Mouse (Mus musculus) testis, adult 2 months (tissue): ENCODE measurements around the gene Mmachc. TPM values are rescaled to one million over a fixed set of nuclear protein-coding genes. Genes with fewer than 3 reads are reported as not detected.

Experiments
- H3K27ac ChIP-seq: fragments of 200-500 bp; 2 replicates; pipeline ENCODE4 v1.5.1; 2012; ENCODE audit warnings: low read depth, low read length; ENCODE audit not compliant: control insufficient read depth, insufficient read depth
- H3K27me3 ChIP-seq: fragments of 200-500 bp; 2 replicates; pipeline ENCODE4 v1.6.1; 2012; ENCODE audit warnings: mild to moderate bottlenecking, low read length, moderate library complexity; ENCODE audit not compliant: control insufficient read depth, insufficient read depth
- H3K36me3 ChIP-seq: fragments of 200-500 bp; 2 replicates; pipeline ENCODE4 v1.6.1; 2012; ENCODE audit warnings: mild to moderate bottlenecking, low read length; ENCODE audit not compliant: control insufficient read depth, insufficient read depth
- H3K4me1 ChIP-seq: fragments of 200-500 bp; 2 replicates; pipeline ENCODE4 v1.6.1; 2012; ENCODE audit warnings: low read length; ENCODE audit not compliant: control insufficient read depth, insufficient read depth
- H3K4me3 ChIP-seq: fragments of 200-500 bp; 2 replicates; pipeline ENCODE4 v1.5.1; 2012; ENCODE audit warnings: low read depth, mild to moderate bottlenecking, low read length, moderate library complexity, mixed read lengths; ENCODE audit not compliant: control insufficient read depth
- CTCF ChIP-seq: fragments of 200-500 bp; IDR thresholded peaks from 2 replicates; pipeline ENCODE4 v1.5.1; 2012; ENCODE audit warnings: low read depth, mild to moderate bottlenecking, inconsistent platforms, low read length, moderate library complexity; ENCODE audit not compliant: control insufficient read depth, insufficient read depth, insufficient replicate concordance
- POLR2A ChIP-seq: fragments of 200-500 bp; IDR thresholded peaks from 2 replicates; pipeline ENCODE4 v1.6.1; 2012; ENCODE audit warnings: low read depth, mild to moderate bottlenecking, inconsistent platforms, low read length, moderate library complexity; ENCODE audit not compliant: control insufficient read depth
- polyA plus RNA-seq: library from polyadenylated mRNA; depleted of rRNA; stranded (reverse); fragments of >200 nt; gene quantifications from 2 replicates; pipeline ENCODE4 v1.2.3, GENCODE M21; 2012; rRNA removed

Gene Mmachc
- polyA plus RNA-seq, 1 experiment = 26.8 TPM

GRCm38 (mm10) chr4:116659474-116659873 lies 48.7 kb downstream of the Mmachc start:
- no peak overlapping the region for H3K4me3 ChIP-seq
- H3K36me3 ChIP-seq = no peaks in the 10 kb centered on the region
- no peak for TF ChIP-seq CTCF
- TF ChIP-seq POLR2A = no peak
- no peak overlapping the region for H3K27ac ChIP-seq
- no peaks in the 10 kb centered on the region; the same call in 1 of the 2 replicates for H3K4me1 ChIP-seq
- no peaks in the 10 kb centered on the region for H3K27me3 ChIP-seq

GRCm38 (mm10) chr4:116657971-116658370 lies 50.2 kb downstream of the Mmachc start:
- Histone ChIP-seq H3K36me3 (no peaks in the 10 kb centered on the region), H3K4me3 (peak overlapping the region; percentile 57), H3K4me1 (no peaks in the 10 kb centered on the region; the same call in 1 of the 2 replicates), H3K27me3 (no peaks in the 10 kb centered on the region), H3K27ac (no peak overlapping the region)
- TF ChIP-seq POLR2A (no peak), CTCF (no peak)

GRCm38 (mm10) chr4:116655658-116656057 lies 52.5 kb downstream of the Mmachc start:
- Histone ChIP-seq H3K36me3 (no peaks in the 10 kb centered on the region), H3K27ac (no peak overlapping the region), H3K4me1 (peaks cover 5% of the 10 kb centered on the region), H3K27me3 (no peaks in the 10 kb centered on the region), H3K4me3 (no peak overlapping the region)
- TF ChIP-seq CTCF (no peak), POLR2A (no peak)

GRCm38 (mm10) chr4:116655100-116655499 lies 53.1 kb downstream of the Mmachc start:
- no peaks in the 10 kb centered on the region for H3K36me3 ChIP-seq
- no peak overlapping the region for H3K27ac ChIP-seq
- H3K27me3 ChIP-seq = no peaks in the 10 kb centered on the region
- TF ChIP-seq CTCF (no peak), POLR2A (no peak)
- peaks cover 5% of the 10 kb centered on the region for H3K4me1 ChIP-seq
- no peak overlapping the region for H3K4me3 ChIP-seq

GRCm38 (mm10) chr4:116653228-116653627 lies 55.0 kb downstream of the Mmachc start:
- TF ChIP-seq CTCF (no peak), POLR2A (no peak)
- Histone ChIP-seq H3K27me3 (no peaks in the 10 kb centered on the region), H3K27ac (peak overlapping the region; percentile 17), H3K36me3 (no peaks in the 10 kb centered on the region), H3K4me1 (peaks cover 5% of the 10 kb centered on the region), H3K4me3 (no peak overlapping the region)

Other genes starting within 250 kb of the Mmachc start
- gene Mast2, start 244.2 kb downstream of the Mmachc start, polyA plus RNA-seq = 102 and 107 TPM in 2 replicates
- 6.6 and 9.6 TPM in 2 replicates for gene Ipp, start 200.9 kb downstream of the Mmachc start, polyA plus RNA-seq
- gene Tmem69, start 152.5 kb downstream of the Mmachc start, polyA plus RNA-seq = 4.5 and 5.7 TPM in 2 replicates
- gene Gpbp1l1, start 150.7 kb downstream of the Mmachc start, polyA plus RNA-seq = 38.8 and 39.9 TPM in 2 replicates
- gene Ccdc17, start 111.8 kb downstream of the Mmachc start, polyA plus RNA-seq = 3.0 and 3.9 TPM in 2 replicates
- gene Nasp, start 80.5 kb downstream of the Mmachc start, polyA plus RNA-seq = 110 and 149 TPM in 2 replicates
- gene Akr1a1, start 56.7 kb downstream of the Mmachc start, polyA plus RNA-seq = 103 and 109 TPM in 2 replicates
- gene Prdx1, start 22.9 kb downstream of the Mmachc start, polyA plus RNA-seq = 62.2 and 77.9 TPM in 2 replicates
- 185 and 214 TPM in 2 replicates for gene Ccdc163, start 103 bp upstream of the Mmachc start, polyA plus RNA-seq
- gene Tesk2, start 12.5 kb upstream of the Mmachc start, polyA plus RNA-seq = 33.0 and 35.0 TPM in 2 replicates
- 30.9 and 35.0 TPM in 2 replicates for gene Toe1, start 99.2 kb upstream of the Mmachc start, polyA plus RNA-seq
- gene Mutyh, start 99.3 kb upstream of the Mmachc start, polyA plus RNA-seq = 5.7 and 6.2 TPM in 2 replicates
- 2.0 and 3.5 TPM in 2 replicates for gene Hpdl, start 113.3 kb upstream of the Mmachc start, polyA plus RNA-seq
- 3.7 and 4.7 TPM in 2 replicates for gene Zswim5, start 169.0 kb upstream of the Mmachc start, polyA plus RNA-seq